Mouse (Mus musculus) CH12F3 (cell line): ENCODE results near the gene 5830411N06Rik.

ENCODE experiments used
- in situ Hi-C: fragments of 300-500 bp; cut with MboI; formaldehyde crosslinking; loops from 2 replicates; pipeline ENCODE4 v1.14.3; 2020; ENCODE audit warnings: low sequenced_read_pairs

The 5830411N06Rik gene

DNA sequence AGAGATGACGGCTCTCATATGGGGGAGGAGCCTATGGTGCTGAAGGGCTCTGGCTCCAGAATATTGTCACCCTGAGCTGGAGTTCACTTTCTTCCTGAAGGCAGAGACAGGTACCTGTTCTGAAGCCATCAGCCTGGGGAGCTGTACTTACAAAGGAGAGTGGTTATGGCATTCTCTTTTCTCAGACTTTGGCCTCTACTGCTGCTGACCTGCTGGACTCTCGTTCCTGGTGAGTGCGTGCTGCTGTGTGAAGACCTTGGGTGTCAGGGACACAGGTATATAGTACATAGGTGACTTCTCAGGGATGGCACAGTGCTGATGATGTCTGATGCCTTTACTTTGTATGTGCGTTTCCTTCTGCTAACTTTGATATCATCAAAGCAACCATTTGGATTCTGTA, at the start of gene 5830411N06Rik:
TSS of gene 5830411N06Rik (plus strand) at position 69 of the 400 bp plus-strand sequence.
- in situ Hi-C loops, result no loop called here

GRCm38 (mm10) chr7:140201090-140201489, 46.0 kb upstream of the 5830411N06Rik start:
- in situ Hi-C loops, result no loop called here

GRCm38 (mm10) chr7:140205864-140206263, 41.2 kb upstream of the 5830411N06Rik start, which contains the start of gene Olfr524:
Gene Olfr524 (minus strand): TSS chr7:140205964.
- in situ Hi-C loops, result no loop called here

- in situ Hi-C loops, result no loop called here
Measured at GRCm38 (mm10) chr7:140206904-140207303, 40.2 kb upstream of the 5830411N06Rik start.

DNA sequence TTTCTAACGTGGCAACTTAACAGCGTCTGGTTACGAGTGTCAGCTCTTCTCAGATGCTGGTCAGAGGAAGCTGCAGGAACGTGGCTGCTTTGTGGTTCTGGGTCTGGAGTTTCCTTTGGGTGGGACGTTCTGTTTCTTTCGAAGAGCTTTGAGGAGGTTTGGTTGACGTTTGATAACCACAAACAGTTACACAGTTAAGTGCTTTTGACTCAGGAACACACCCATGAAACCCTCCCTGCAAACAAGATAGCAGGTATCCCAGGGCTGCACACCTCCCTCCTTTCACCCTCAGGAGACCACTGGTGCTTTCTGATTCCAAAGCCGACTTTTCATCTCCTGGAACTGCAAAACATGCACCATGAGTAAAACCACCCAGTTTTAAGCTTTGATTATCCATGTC, 38.9 kb upstream of the 5830411N06Rik start:
- in situ Hi-C loops, result no loop called here

DNA sequence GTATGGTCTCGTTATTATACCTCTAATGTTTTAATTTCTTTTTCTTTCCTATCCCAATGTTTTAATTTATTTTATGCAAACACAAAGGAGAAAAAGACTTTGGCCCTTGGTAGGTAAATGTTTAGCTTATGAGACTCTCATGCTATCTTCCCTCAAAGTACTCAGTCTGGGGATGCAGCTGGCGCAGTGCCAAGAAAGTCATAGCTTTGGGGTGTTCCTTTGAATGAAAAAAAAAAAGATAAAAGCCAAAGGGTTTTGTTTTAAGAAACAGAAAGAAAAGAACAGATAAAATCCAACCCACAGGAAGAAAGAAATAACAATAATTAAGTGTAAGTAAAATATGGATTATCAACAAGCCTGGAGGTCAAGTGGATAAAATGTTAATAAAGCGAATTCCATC, 38.4 kb upstream of the 5830411N06Rik start:
- in situ Hi-C loops, result no loop called here

GRCm38 (mm10) chr7:140213841-140214240, 33.2 kb upstream of the 5830411N06Rik start:
- in situ Hi-C loops, result no loop called here

DNA sequence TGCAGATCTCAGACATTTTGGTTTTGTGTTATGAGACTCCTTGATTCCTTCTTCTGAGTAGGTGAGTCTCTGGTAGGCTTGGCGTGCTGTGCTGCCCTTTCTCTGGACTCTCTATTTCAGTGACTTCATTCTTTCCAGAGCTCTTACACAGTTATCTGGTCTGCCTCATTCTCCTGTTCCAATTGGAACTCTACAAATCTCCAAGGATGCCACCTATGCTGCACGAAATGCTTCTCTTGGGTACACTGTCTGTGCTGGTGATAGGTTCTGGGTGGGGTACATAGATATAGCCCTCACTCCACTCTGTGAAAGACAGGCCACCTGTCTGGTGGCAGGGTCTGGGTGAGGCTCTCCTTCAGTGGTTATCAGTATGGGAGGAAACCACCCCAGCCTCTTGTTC, 29.1 kb upstream of the 5830411N06Rik start, which contains the start of gene Cd163l1:
TSS of gene Cd163l1 (plus strand) at position 301 of the 400 bp plus-strand sequence.
- in situ Hi-C loops, result no loop called here

GRCm38 (mm10) chr7:140219268-140219667, 27.8 kb upstream of the 5830411N06Rik start:
- in situ Hi-C loops, result no loop called here

GRCm38 (mm10) chr7:140220375-140220774, 26.7 kb upstream of the 5830411N06Rik start:
- in situ Hi-C loops, result no loop called here

GRCm38 (mm10) chr7:140224209-140224608, 22.9 kb upstream of the 5830411N06Rik start:
- in situ Hi-C loops, result no loop called here

DNA sequence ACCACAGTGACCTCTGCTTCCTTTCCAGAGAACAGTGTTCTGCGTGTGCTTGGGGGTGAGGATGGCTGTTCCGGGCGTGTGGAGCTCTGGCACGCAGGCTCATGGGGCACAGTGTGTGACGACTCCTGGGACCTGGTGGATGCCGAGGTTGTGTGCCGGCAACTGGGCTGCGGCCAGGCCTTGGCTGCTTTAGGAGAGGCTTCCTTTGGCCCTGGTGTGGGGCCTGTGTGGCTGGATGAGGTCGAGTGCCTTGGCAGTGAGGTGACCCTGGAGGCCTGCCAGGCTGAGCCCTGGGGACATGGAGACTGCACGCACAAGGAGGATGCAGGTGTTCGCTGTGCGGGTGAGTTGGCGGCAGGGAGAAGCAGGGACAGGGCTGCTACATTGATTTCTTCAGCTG, 18.6 kb upstream of the 5830411N06Rik start:
- in situ Hi-C loops, result no loop called here

- in situ Hi-C loops, result no loop called here
Measured at GRCm38 (mm10) chr7:140231026-140231425, 16.1 kb upstream of the 5830411N06Rik start.

DNA sequence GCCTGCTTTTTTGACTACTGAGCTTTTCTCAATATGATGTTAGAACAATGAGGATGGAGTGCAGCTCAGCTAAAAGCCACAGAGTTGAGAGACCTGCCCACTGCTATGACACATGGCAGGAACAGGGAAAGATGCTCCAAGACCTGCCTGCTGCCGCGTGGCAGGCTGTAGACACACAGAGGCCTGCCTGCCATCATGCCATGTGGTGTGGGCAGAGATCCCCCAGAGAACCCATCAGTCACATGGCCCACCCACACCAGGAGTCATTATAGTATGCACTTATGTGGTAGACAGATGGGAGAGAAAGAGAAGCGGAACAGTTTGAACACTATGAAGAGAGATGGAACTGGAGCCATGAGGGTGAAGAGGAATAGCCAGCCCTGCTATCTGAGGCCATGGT, 13.4 kb upstream of the 5830411N06Rik start:
- in situ Hi-C loops, result no loop called here

DNA sequence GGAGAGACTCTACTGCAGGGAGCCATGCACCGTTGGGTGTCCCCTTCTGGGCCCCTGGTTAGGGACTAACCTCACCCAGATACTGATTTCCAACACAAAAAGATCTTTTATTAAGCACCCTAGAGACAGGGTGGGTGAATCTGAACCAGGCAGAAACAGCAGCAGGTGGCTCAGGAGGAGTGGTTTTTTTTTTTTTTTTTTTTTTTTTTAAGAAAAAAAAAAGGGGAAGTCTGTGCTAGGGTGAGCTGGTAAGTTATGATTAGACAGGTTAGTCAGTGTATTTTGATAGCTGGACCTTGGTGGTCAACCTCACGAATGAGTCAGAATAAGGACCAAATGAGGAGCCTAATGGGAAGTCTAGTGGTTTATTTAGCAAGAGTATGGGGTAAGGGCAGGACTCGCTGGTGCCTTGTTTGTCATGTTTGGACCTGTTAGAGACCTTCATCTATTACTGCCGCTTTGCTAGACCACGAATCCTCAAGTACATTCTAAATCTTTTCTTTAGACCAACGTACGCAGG, 6.8 kb downstream of the 5830411N06Rik start:
- in situ Hi-C loops, result no loop called here

GRCm38 (mm10) chr7:140295746-140296145, 48.7 kb downstream of the 5830411N06Rik start:
- in situ Hi-C loops, result no loop called here

DNA sequence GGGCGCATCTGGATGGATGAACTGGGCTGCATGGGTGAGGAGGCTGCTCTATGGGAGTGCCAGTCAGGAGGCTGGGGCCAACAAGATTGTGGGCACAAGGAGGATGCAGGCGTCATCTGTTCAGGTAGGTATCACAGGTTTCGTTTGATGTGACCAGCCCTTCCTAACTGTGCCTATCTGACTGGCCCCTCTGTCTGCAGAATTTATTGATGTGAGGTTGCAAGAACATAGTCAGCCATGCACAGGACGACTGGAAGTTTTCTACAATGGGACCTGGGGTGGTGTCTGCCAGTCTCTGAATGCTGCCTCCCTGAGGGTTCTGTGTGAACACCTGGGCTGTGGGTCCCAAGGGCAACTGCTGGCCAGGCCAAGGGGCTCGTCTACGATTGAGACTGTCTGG, 49.8 kb downstream of the 5830411N06Rik start:
- in situ Hi-C loops, result no loop called here

- in situ Hi-C loops, result no loop called here
Measured at GRCm38 (mm10) chr7:140299416-140299815, 52.3 kb downstream of the 5830411N06Rik start.

DNA sequence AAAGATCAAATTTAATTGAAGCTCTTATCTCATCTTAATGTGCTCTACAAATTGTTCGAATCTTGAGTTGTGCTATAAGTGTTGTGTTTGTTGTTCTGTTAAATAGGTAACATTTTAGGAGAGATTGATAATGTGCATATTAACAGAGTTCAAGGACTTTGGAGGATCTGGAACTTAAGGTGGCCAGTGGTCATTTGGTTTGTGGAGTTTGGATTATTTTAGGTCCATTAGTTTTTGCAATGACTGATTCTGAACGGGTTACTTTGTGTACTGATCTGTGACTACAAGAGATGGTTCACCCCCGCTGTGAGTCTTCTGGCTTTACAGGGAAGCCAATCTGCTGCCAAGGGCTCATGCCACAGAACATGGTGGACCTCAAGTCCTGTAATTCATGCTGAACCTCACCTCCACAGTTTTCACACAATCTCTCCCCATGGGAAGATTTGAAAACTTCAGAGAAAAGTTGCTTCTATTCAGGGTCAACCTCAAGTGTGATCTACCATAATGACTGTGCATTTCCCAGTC, 72.8 kb downstream of the 5830411N06Rik start:
- in situ Hi-C loops, result no loop called here

DNA sequence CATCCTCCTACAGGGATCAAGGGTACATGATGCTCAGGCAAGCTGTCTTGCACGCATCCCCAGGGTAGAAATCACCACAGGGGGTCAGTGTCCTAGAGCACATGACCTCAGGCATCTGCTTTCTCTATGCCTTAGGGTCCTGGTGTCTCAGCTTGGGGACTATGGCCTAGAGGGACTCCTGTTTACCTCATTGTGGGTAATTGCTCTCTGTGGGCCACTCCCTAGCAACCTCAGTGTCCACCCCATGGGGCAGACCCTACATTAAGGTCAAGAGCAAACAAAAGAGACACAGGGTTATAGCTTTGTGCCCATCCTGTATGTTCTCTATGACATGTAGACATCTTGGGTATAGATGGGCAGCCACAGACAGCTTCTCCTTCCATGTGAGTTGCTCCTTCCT, 73.5 kb downstream of the 5830411N06Rik start, which contains the start of gene Olfr525:
TSS of gene Olfr525 (plus strand) at position 301 of the 400 bp plus-strand sequence.
- in situ Hi-C loops, result no loop called here

DNA sequence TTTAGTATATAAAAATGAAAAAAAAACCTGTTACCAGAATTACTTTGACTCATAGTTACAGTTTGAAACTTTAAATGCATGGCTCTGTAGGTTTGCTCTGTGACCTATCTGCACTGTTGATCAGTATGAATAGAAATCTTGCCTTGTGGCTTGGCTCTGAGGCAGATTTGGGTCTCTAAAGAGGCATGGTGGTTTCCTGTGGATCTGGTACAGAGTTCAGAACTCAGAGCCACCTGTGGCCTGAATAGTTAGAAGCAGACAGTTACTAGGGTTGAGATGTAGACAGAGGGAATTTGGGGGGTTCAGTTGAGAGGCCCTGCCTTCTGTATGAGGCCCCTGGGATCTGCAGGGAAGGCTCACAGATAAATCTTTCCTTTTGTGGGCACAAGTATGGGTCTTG, 74.1 kb downstream of the 5830411N06Rik start:
- in situ Hi-C loops, result no loop called here

DNA sequence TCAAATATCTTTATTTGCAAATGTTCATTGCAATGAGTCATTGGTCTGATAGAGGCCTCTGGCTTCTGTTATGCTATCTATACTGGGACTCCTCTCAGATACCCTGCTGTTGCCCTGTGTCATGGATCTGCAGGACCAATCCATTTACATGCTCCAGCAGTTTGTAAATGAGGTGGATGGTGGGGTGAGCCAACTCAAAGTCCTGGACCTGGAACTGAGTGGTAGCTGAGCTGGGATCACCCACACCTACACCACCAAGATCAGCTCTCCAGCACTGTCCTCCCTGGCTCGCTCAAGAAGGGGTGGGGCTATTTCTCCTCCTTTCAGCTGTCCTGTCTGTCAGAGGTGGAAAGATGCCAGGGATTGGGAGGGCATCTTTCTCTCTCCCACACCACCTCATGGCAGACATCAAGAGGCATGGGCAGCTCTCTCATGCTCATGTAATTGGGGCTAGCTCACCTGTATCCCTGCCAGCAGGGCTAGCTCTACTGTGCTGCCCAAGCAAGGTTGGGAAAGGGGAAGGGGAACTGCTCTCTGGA, 82.8 kb downstream of the 5830411N06Rik start:
- in situ Hi-C loops, result no loop called here

DNA sequence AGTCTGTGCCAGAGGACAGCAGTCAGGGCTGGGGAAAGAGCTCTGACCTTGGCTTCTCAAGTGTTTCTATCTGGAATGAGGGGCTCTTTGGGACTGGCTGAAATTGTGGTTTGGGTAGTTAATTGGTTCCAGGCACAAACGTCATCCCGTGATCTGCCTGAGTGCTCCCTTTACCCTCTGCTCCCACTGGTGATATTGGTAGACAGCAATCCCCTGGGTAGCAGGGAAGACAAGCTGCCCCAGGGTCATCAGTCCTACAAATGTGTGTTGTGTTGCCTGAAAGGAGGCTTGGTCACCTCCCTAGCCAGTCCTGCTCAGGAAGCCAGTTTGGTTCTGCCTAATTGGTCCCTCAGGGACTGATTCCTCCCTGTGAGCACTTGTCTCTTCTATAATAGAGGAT, 86.6 kb downstream of the 5830411N06Rik start, which contains the start of gene Olfr527:
TSS of gene Olfr527 (plus strand) at position 301 of the 400 bp plus-strand sequence.
- in situ Hi-C loops, result no loop called here
